Mouse (Mus musculus): Measurements from ENCODE around the gene Dync2li1. TPM values are rescaled to one million over a fixed set of nuclear protein-coding genes. Genes with fewer than 3 reads are reported as not detected.

Gene Dync2li1
- polyA plus RNA-seq, 1 experiment from 2014 or later: 11.9 TPM

- Histone ChIP-seq H3K36me3 (ENCODE audit: control insufficient read depth, insufficient read depth, low read length) (no peaks in the 10 kb centered on the region), H3K4me1 (ENCODE audit: control insufficient read depth, insufficient read depth, low read length) (peaks cover 6% of the 10 kb centered on the region), H3K27ac (ENCODE audit: low read depth, low read length) (no peak overlapping the region), H3K9me3 (replicated peaks; ENCODE audit: control insufficient read depth, low read length) (no peaks in the 10 kb centered on the region), H3K9ac (ENCODE audit: low read depth, low read length) (no peak overlapping the region; the same call in 1 of the 2 replicates), H3K4me3 (ENCODE audit: low read depth, low read length) (no peak overlapping the region), H3K27me3 (ENCODE audit: control insufficient read depth, insufficient read depth, low read length) (no peaks in the 10 kb centered on the region), H3K4me2 (no peak overlapping the region)
- ATAC-seq (replicated peaks; ENCODE audit: insufficient number of reproducible peaks, low FRiP score, low TSS enrichment): no peak
- 36% methylated on average over 16 of the region's 16 CpGs for WGBS (ENCODE audit: insufficient replicate concordance)
Observed at GRCm38 (mm10) chr17:84644292-84645050, 18.2 kb downstream of the Dync2li1 start.

- Histone ChIP-seq H3K4me3 (ENCODE audit: low read depth, low read length) (no peak overlapping the region), H3K9me3 (replicated peaks; ENCODE audit: control insufficient read depth, low read length) (no peaks in the 10 kb centered on the region), H3K4me1 (ENCODE audit: control insufficient read depth, insufficient read depth, low read length) (peaks cover 6% of the 10 kb centered on the region), H3K36me3 (ENCODE audit: control insufficient read depth, insufficient read depth, low read length) (no peaks in the 10 kb centered on the region), H3K9ac (ENCODE audit: low read depth, low read length) (no peak overlapping the region), H3K27me3 (ENCODE audit: control insufficient read depth, insufficient read depth, low read length) (no peaks in the 10 kb centered on the region), H3K4me2 (no peak overlapping the region), H3K27ac (ENCODE audit: low read depth, low read length) (no peak overlapping the region)
- no peak for ATAC-seq (replicated peaks; ENCODE audit: insufficient number of reproducible peaks, low FRiP score, low TSS enrichment)
- WGBS (ENCODE audit: insufficient replicate concordance): 32% methylated on average over 9 of the region's 9 CpGs
Observed at GRCm38 (mm10) chr17:84645119-84645518, 18.8 kb downstream of the Dync2li1 start.

- 23% methylated on average over 3 of the region's 7 CpGs for WGBS (ENCODE audit: insufficient replicate concordance)
- Histone ChIP-seq H3K4me2 (no peak overlapping the region), H3K4me3 (ENCODE audit: low read depth, low read length) (no peak overlapping the region), H3K36me3 (ENCODE audit: control insufficient read depth, insufficient read depth, low read length) (no peaks in the 10 kb centered on the region), H3K4me1 (ENCODE audit: control insufficient read depth, insufficient read depth, low read length) (peaks cover 6% of the 10 kb centered on the region), H3K9ac (ENCODE audit: low read depth, low read length) (no peak overlapping the region), H3K9me3 (replicated peaks; ENCODE audit: control insufficient read depth, low read length) (no peaks in the 10 kb centered on the region), H3K27me3 (ENCODE audit: control insufficient read depth, insufficient read depth, low read length) (no peaks in the 10 kb centered on the region), H3K27ac (ENCODE audit: low read depth, low read length) (no peak overlapping the region)
- no peak for ATAC-seq (replicated peaks; ENCODE audit: insufficient number of reproducible peaks, low FRiP score, low TSS enrichment)
Observed at GRCm38 (mm10) chr17:84645894-84646293, 19.6 kb downstream of the Dync2li1 start.

- H3K4me3 ChIP-seq (ENCODE audit: low read depth, low read length): no peak overlapping the region
- no peaks in the 10 kb centered on the region for H3K27me3 ChIP-seq (ENCODE audit: control insufficient read depth, insufficient read depth, low read length)
- no peaks in the 10 kb centered on the region for H3K36me3 ChIP-seq (ENCODE audit: control insufficient read depth, insufficient read depth, low read length)
- H3K4me1 ChIP-seq (ENCODE audit: control insufficient read depth, insufficient read depth, low read length): peaks cover 6% of the 10 kb centered on the region
- no peaks in the 10 kb centered on the region for H3K9me3 ChIP-seq (replicated peaks; ENCODE audit: control insufficient read depth, low read length)
- ATAC-seq (replicated peaks; ENCODE audit: insufficient number of reproducible peaks, low FRiP score, low TSS enrichment): no peak
- 66% methylated on average over 2 of the region's 2 CpGs for WGBS (ENCODE audit: insufficient replicate concordance)
- no peak overlapping the region for H3K4me2 ChIP-seq
- no peak overlapping the region for H3K9ac ChIP-seq (ENCODE audit: low read depth, low read length)
- H3K27ac ChIP-seq (ENCODE audit: low read depth, low read length): no peak overlapping the region
Observed at GRCm38 (mm10) chr17:84646477-84646876, 20.2 kb downstream of the Dync2li1 start.

GRCm38 (mm10) chr17:84647630-84648029 lies 21.3 kb downstream of the Dync2li1 start:
- 84% methylated on average over 4 of the region's 4 CpGs for WGBS (ENCODE audit: insufficient replicate concordance)
- no peak overlapping the region for H3K27ac ChIP-seq (ENCODE audit: low read depth, low read length)
- H3K4me1 ChIP-seq (ENCODE audit: control insufficient read depth, insufficient read depth, low read length): peaks cover 6% of the 10 kb centered on the region
- no peak for ATAC-seq (replicated peaks; ENCODE audit: insufficient number of reproducible peaks, low FRiP score, low TSS enrichment)
- H3K4me2 ChIP-seq: no peak overlapping the region
- no peak overlapping the region for H3K4me3 ChIP-seq (ENCODE audit: low read depth, low read length)
- no peaks in the 10 kb centered on the region for H3K9me3 ChIP-seq (replicated peaks; ENCODE audit: control insufficient read depth, low read length)
- no peaks in the 10 kb centered on the region for H3K27me3 ChIP-seq (ENCODE audit: control insufficient read depth, insufficient read depth, low read length)
- H3K9ac ChIP-seq (ENCODE audit: low read depth, low read length): no peak overlapping the region
- no peaks in the 10 kb centered on the region for H3K36me3 ChIP-seq (ENCODE audit: control insufficient read depth, insufficient read depth, low read length)

GRCm38 (mm10) chr17:84650302-84651017 lies 24.2 kb downstream of the Dync2li1 start:
- Histone ChIP-seq H3K36me3 (ENCODE audit: control insufficient read depth, insufficient read depth, low read length) (no peaks in the 10 kb centered on the region), H3K27ac (ENCODE audit: low read depth, low read length) (no peak overlapping the region), H3K9me3 (replicated peaks; ENCODE audit: control insufficient read depth, low read length) (no peaks in the 10 kb centered on the region), H3K9ac (ENCODE audit: low read depth, low read length) (no peak overlapping the region), H3K4me2 (no peak overlapping the region), H3K27me3 (ENCODE audit: control insufficient read depth, insufficient read depth, low read length) (no peaks in the 10 kb centered on the region), H3K4me3 (ENCODE audit: low read depth, low read length) (no peak overlapping the region), H3K4me1 (ENCODE audit: control insufficient read depth, insufficient read depth, low read length) (no peaks in the 10 kb centered on the region)
- ATAC-seq (replicated peaks; ENCODE audit: insufficient number of reproducible peaks, low FRiP score, low TSS enrichment): no peak
- WGBS (ENCODE audit: insufficient replicate concordance): 90% methylated on average over 9 of the region's 9 CpGs

- 83% methylated on average over 9 of the region's 9 CpGs for WGBS (ENCODE audit: insufficient replicate concordance)
- Histone ChIP-seq H3K4me2 (no peak overlapping the region), H3K27me3 (ENCODE audit: control insufficient read depth, insufficient read depth, low read length) (no peaks in the 10 kb centered on the region), H3K9me3 (replicated peaks; ENCODE audit: control insufficient read depth, low read length) (no peaks in the 10 kb centered on the region), H3K4me1 (ENCODE audit: control insufficient read depth, insufficient read depth, low read length) (no peaks in the 10 kb centered on the region), H3K36me3 (ENCODE audit: control insufficient read depth, insufficient read depth, low read length) (no peaks in the 10 kb centered on the region), H3K9ac (ENCODE audit: low read depth, low read length) (no peak overlapping the region), H3K27ac (ENCODE audit: low read depth, low read length) (no peak overlapping the region), H3K4me3 (ENCODE audit: low read depth, low read length) (no peak overlapping the region)
- ATAC-seq (replicated peaks; ENCODE audit: insufficient number of reproducible peaks, low FRiP score, low TSS enrichment): no peak
Observed at GRCm38 (mm10) chr17:84653544-84653943, 27.2 kb downstream of the Dync2li1 start.

- Histone ChIP-seq H3K36me3 (ENCODE audit: control insufficient read depth, insufficient read depth, low read length) (no peaks in the 10 kb centered on the region), H3K27me3 (ENCODE audit: control insufficient read depth, insufficient read depth, low read length) (no peaks in the 10 kb centered on the region), H3K27ac (ENCODE audit: low read depth, low read length) (no peak overlapping the region), H3K4me1 (ENCODE audit: control insufficient read depth, insufficient read depth, low read length) (no peaks in the 10 kb centered on the region), H3K9ac (ENCODE audit: low read depth, low read length) (no peak overlapping the region), H3K4me3 (ENCODE audit: low read depth, low read length) (no peak overlapping the region), H3K9me3 (replicated peaks; ENCODE audit: control insufficient read depth, low read length) (no peaks in the 10 kb centered on the region), H3K4me2 (no peak overlapping the region)
- ATAC-seq (replicated peaks; ENCODE audit: insufficient number of reproducible peaks, low FRiP score, low TSS enrichment): no peak
- 72% methylated on average over 5 of the region's 5 CpGs for WGBS (ENCODE audit: insufficient replicate concordance)
Observed at GRCm38 (mm10) chr17:84656205-84656604, 29.9 kb downstream of the Dync2li1 start.

Measured in heart, embryonic 11.5 days (tissue).